Mouse (Mus musculus) c-Kit-positive CD71-positive TER-119-positive erythroid progenitor cells, embryonic 14.5 days (primary cell): Measurements from ENCODE around the gene Gm44790.

Experiments
- DNase-seq: peaks from one replicate; pipeline ENCODE4 v3.0.0-alpha.2; 2013; ENCODE audit warnings: low spot score

Gm44790 gene

DNA sequence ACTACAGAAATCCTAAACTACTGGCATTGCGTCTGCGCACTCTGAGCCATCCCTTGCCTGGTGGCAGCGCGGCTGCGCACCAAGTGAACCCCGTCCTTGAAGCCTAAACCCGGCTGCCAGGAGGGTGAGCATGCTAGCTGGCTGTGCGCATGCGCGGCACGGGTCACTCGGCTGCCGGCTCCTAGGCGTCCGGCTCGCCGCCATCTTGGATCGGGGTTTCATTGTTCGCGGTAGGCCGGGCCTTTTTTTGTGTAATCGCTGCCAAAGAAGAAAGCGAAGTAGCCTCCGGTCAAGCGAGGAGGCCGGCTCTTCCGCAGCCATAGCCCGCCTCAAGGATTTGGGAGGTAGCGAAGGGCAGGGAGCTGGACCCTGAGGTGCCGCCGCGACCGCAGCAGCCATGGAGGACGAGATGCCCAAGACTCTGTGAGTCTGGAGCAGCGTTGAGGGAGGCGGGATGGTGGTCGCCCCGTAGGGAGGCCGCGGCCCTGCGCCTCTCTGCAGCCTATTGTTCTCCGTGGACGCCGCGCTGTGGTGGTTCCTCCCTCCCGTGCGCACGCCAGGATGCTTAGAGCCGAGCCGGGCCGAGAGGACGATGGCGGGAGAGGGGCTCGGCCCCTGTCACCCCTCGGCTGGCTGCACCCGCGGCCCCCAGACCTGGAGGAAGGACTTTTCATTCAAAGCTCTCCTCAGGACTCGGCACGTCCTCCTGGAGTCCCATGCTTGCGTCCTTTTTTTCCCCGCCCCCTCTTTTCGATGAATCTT is 22.2 kb upstream of the Gm44790 start, which contains the start of gene Tia1:
Tia1 (plus strand) TSS at position 120 of the 762 bp plus-strand sequence.
- peak; percentile 95 for DNase-seq

- DNase-seq = no peak
Measured at GRCm38 (mm10) chr6:86404996-86405395, 21.5 kb upstream of the Gm44790 start.

GRCm38 (mm10) chr6:86406306-86406705 is 20.2 kb upstream of the Gm44790 start:
- DNase-seq = no peak

DNA sequence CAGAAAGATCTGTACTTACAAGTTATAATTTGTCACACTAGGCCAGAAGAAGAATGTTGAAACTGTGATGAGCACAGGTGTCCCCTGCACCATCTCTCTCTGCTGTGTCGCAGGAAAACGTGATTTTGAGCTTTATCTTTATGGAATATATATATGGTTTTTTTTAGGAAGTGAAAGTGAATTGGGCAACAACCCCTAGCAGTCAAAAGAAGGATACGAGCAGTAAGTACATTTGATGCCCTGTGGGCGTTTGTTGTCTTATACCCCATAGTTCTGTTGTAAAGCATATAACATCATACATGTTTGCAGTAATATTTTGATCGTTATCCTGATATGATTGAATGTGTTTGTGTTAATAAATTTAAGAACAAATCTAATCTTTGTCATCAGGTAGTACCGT is 7.7 kb upstream of the Gm44790 start:
- DNase-seq = no peak

GRCm38 (mm10) chr6:86419239-86419638 is 7.2 kb upstream of the Gm44790 start:
- no peak for DNase-seq

- no peak for DNase-seq
Measured at GRCm38 (mm10) chr6:86420491-86420890, 6.0 kb upstream of the Gm44790 start.

GRCm38 (mm10) chr6:86431531-86431930 is 5.1 kb downstream of the Gm44790 start:
- DNase-seq = no peak

- DNase-seq = no peak
Measured at GRCm38 (mm10) chr6:86433696-86434095, 7.2 kb downstream of the Gm44790 start.

- DNase-seq = peak; percentile 65
Measured at GRCm38 (mm10) chr6:86437711-86438110, 11.3 kb downstream of the Gm44790 start.

DNA sequence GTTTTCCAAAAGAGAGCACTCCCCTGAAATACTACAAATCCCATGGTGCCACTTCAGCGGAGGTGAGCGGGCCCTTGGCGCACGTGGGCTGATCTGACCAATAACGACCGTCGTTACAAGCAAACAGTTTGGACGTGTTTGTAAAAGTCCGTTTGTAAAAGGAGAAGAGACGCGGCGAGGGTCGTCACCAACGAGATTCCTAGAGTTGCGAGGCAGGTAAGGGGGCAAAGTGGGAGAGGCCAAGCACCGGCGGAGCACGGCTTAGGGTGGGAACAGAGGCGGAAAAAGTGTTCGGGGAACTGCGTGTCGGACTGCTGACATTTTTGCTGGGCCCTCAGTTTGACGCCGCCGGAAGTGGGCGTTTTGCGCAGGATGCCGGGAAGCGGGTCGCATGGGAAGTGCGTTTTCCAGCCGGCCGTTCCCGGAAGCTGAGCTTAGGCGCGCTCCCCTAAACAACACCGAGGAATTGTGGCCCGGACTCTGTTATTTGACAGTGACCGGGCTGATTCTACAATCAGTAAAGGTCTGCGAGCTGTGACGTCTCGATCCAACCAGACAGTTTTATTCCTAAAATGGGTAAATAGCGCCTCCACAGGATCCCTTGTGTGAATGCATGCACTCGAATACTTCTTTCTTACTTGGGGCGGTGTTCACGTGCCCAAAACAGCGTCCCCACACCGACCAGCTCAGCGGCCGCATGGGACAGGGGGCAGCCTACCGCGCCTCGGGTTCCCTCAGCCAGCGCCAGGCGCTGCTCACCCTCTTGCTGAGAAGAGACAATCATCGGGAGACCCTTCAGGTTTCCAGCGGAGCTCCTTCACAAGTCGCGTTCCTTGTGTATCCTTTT is 12.0 kb downstream of the Gm44790 start, which contains the start of gene C87436:
C87436 (plus strand) TSS at position 103 of the 847 bp plus-strand sequence.
- peak; percentile 93 for DNase-seq

DNA sequence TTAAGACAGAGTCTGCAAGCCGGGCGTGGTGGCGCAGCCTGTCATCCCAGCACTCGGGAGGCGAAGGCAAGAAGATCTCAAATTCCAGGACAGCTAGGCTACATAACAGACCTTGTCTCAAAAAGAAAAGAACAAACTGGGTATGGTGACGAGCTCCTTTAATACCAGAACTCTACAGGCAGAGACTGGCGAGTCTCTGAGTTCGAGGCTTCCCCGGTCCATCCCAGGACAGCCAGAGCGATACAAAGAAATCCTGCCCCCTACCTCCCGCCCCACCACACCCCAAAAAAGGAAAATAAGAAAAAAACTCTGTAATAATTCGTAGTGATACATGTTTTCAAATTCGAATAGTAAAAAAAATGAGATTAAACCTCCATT is 12.7 kb downstream of the Gm44790 start:
- peak; percentile 16 for DNase-seq

DNA sequence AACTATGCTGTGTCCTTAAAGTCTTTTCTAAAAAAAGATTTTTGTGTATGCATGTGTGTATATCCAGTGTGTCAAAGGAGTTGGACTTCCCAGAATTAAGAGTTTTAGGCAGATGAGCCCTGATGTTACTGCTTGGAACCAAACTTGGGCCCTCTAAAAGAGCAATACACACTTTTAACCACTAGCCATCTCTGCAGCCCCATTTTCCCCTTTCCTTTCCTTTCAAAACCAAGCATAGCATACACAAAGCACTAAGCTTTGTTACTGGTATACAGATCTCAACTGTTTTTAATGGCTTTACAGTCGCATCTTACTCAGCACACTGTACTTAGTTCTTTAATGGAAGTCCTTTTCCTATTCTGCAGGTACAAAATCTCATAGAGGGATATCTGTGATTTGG is 13.1 kb downstream of the Gm44790 start:
- no peak for DNase-seq

DNA sequence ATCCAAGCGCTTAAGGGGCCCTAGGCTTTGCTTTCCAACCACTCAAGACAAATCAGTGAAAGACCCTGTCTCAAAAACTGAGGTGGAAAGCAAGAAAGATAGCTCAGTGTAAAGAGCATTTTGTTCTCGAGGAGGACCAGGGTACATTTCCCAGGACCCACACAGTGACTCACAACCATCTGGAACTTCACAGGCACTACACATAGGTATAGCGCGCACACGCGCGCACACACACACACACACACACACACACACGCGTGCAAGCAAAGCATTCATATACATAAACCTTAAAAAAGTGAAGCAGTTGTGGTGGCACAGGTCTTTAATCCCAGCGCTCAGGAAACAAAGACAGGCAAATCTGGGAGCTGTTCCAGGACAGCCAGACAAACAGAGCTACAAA is 15.1 kb downstream of the Gm44790 start:
- no peak for DNase-seq

GRCm38 (mm10) chr6:86445551-86445950 is 19.1 kb downstream of the Gm44790 start:
- no peak for DNase-seq

- no peak for DNase-seq
Measured at GRCm38 (mm10) chr6:86446927-86447568, 20.6 kb downstream of the Gm44790 start.

DNA sequence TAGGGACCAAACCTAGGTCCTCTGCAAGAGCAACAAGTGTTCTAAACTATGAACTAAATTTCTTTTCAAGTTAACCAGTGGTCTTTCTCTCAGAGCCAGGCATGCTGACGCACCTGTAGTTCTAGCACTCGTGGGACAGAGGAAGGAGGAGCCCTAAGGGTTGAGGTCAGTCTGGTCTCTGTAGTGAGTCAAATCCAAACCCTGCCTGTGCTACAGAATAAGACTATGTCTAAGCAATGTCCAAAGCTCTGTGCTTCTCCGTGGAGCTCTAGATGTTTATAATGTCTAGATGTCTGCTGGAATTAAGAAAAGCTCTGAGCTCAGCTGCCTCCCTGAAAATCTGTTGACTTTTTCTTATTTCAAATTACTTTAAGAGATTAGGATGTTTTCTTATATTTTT is 30.3 kb downstream of the Gm44790 start:
- no peak for DNase-seq

- DNase-seq = no peak
Measured at GRCm38 (mm10) chr6:86463079-86463478, 36.6 kb downstream of the Gm44790 start.

- DNase-seq = no peak
Measured at GRCm38 (mm10) chr6:86471317-86471716, 44.9 kb downstream of the Gm44790 start.

GRCm38 (mm10) chr6:86471760-86472099 is 45.3 kb downstream of the Gm44790 start:
- no peak for DNase-seq

GRCm38 (mm10) chr6:86472100-86472955 is 45.9 kb downstream of the Gm44790 start:
- DNase-seq = peak; percentile 98

DNA sequence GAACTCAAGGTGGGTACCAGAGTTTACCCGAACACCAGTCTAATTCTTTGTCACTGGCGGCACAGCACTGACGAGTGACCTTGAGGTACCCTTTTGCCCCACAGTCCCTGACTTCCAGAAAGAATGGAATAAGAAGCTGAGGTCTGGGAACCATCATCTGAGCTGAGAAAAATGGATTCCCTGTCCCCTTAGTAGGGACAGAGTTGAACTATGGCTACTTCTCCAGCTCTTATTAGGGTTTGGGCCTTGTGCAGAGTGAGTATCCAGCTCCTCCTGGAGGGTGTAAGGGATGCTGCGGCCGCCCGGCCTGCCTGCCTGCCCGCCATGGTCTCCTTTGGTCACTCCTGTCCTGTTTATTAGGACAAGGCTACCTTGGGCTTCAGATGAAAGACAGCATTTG is 46.6 kb downstream of the Gm44790 start:
- no peak for DNase-seq

GRCm38 (mm10) chr6:86474072-86474471 is 47.6 kb downstream of the Gm44790 start:
- DNase-seq = no peak
